Mouse (Mus musculus): ENCODE results near the gene Tpgs1.

The Tpgs1 gene

GRCm38 (mm10) chr10:79668771-79669575, at the start of gene Tpgs1:
Gene Tpgs1 (plus strand): TSS chr10:79669369.
- DNase-seq (ENCODE audit: low read depth, low spot score): peak; percentile 86

DNA sequence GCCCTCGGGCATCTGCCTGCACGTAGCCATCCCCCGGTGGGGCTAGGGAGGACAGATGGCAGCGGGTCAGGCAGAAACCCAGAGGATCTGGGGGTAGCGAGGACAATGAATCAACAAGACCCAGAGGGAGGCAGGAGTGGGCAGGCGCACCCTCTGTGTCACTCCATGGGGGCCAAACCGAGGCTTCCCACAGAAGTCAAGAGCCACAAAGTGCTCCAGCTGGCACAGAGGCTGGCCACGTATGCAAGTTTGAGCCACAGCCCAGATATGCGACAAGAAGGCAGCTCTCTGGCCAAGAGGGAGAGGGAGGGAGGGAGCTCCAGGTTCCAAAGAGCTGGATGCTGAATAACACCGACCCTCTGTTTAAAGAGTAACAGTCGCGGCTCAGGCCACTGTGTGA, 45.2 kb upstream of the Tpgs1 start:
- DNase-seq (ENCODE audit: low read depth, low spot score): no peak

DNA sequence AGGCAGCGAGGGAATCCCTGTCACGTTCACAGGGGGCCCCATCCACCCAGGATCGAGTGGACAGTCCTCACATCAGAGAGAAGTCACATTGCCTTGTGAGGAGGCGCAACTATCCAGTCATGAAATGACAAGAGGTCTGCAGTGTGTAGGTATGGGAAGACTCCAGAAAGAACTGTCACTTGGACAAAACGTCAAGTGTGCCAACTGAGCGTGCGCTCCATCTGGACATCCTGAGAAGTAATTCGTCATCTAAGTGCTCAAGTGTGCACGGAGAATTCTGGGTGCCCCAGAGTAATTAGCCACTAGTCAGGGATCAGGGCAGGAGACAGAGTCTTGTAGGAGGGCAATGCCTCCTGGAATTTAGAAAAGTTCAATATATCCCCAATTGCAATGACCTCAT, 43.8 kb upstream of the Tpgs1 start:
- no peak for DNase-seq (ENCODE audit: low read depth, low spot score)

DNA sequence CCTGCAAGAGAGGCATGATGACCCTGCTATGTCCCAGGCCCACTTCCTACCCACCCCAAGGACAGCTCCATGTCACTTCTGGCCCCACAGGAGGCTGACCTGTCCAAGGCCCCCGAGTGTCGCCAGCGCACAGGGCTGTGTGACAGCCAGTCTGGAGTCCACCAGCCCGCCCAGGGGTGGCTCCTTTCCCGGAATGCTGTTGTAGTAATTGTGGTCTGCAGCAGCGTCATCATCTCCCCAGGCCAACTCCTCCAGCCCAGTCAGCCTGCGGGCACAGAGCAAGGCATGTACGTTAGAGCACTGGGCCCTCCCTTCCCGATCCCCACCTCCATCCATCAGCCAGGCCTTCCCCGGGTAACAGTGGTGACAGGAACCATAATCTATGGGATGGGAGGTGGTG, 43.0 kb upstream of the Tpgs1 start:
- no peak for DNase-seq (ENCODE audit: low read depth, low spot score)

DNA sequence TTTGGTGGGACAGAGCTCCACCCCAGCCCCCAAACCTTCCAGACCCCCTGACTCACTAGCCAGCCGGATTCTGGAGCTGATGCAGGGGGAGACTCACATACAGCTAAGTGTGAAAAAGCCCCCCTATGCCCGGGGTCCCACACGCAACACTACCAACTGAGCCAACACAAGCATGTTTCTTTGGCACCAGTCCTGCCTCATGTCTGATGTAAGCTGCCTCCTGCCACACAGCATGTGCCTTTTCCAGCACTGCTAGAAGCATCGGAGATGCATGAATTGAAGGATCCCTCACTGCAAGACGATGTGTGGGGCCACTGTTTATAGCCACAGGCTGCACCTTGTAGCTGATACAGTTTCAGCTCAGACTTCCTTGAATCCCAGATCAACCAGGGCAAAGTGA, 40.8 kb upstream of the Tpgs1 start:
- no peak for DNase-seq (ENCODE audit: low read depth, low spot score)

DNA sequence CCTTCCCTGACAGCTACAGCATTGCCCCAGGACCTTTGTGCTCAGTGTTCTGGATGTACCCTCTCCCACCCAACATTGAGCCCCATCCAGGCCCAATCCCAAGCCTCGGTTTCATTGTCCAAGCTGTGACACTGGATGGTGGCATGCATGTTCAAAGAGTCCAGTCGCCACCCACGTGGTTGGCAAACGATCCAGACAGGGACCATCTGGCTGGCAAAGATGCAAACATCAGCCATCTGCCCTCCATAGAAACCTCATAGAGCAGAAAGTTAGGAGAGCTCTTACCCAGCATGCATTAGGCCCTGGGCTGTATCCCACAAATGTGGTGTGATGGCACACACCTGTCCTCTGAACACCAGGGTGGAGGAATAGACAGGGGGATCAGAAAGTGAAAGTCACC, 37.7 kb upstream of the Tpgs1 start:
- DNase-seq (ENCODE audit: low read depth, low spot score): no peak

DNA sequence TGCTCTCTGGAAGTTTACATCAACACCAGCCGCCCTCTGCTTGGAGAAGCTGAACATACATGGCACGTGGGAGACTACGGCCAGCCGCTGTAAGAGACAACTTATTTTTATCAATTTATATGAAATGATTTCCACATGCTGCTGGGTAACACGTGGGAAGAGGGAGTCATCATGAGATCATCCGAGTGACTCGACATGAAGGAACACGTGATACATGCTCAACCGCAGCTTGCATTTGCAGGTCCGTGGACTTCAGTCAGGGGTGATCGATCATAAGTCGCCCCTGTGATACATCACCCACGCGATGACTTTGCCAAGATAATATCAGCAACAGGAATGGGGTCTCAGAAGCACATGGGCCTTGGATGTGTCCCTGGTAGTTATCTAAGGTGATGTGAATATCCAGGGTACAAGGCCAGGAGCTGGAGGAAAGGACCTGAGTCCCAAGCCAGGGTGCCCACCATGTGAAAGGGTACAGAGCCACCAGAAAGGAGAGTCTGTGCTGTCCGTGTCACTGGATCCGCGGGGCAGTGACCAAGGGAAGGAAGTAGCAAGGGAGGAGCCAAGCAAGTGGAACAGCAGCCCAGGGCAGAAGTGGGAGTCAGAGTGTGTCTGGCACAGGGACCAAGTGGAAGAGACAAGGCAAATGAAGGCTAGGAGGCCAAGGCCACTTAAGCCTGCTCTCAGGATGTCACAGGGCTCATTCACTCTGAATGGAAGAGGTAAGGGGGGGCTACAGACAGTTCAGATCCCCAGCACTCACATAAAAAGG, 36.0 kb upstream of the Tpgs1 start:
- DNase-seq (ENCODE audit: low read depth, low spot score): no peak

- no peak for DNase-seq (ENCODE audit: low read depth, low spot score)
Observed at GRCm38 (mm10) chr10:79636287-79636686, 32.9 kb upstream of the Tpgs1 start.

DNA sequence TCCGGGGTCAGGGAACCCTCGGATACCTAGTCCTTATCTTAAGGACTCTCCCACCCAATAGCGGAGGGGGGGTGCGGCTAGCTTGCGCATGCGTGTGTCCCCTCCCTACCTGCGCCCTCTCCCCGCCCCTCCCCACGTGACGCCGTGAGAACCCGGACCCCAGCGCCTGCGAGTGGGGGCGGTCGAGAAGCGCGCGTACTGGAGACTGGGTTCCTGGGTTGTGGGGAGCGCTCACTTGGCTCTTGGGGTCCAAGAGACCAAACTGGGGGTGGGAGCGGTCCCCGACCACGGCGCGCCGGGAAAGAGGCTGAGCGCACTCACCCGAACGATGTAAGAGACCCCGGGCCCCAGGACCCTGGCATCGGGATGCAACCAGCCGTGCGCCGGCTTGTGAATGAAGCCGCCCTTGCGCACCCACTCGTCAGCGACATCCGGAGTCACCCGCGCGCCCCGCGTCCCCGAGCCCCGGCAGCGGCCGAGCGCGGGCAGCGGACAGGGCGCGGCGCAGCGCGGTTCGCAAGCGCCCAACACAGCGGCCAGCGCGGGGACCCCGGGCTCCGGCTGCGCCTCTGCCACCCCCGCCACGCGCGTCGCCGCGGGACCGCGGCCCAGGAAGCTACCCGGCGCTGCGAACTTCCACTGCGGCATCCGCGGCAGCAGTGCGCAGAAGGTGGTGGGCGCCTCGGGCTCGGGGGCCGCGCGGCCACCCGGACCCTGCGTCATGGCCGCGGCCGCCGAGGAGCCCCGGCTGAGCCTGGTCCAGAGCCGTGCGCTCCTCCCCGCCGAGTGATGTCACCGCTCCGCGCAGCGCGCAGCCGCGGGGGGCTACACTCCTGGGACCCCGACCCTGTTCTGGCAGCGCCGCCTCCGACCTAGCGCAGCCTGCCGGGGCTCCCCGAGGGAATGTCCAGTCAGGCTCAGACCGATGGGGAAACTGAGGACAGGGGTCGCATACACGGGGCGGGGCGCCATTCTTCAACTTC, 31.8 kb upstream of the Tpgs1 start, which contains the start of gene Shc2:
TSS of gene Shc2 (minus strand) at position 791 of the 983 bp plus-strand sequence.
- DNase-seq (ENCODE audit: low read depth, low spot score): no peak

DNA sequence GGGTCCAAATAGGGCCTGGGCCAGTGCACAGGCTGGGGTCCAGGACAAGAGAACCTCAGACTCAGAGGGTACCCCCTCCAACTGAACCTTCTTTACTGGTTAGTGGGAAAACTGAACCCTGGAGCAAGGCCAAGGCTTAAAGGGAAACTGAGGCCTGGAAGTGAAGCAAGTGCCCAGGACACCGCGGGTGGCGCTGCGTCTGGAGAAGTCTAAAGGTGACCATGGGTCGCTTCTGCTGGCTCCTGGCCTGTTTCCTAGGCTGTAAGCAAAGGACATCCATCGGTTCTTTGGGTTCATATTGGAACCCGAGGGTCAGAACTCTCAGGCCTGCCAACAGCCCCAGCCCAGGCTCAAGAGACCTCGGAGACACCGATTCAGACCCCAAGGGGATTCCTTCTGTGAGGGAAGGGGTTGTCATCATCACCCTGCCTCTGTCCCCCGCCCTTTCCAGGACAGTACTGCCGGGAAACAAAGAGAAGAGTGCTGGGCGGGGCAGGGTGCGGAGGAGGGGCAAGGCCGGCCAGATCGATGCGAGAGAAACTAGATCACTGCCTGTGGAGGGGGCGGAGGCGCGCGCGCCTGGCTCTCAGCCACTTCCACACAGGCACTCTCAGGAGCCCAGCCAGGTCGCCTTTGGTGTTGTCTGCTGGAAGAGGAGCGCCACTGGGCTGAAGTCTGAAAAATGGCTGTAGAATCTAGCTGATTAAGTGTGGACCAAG, 30.5 kb upstream of the Tpgs1 start:
- DNase-seq (ENCODE audit: low read depth, low spot score): no peak

DNA sequence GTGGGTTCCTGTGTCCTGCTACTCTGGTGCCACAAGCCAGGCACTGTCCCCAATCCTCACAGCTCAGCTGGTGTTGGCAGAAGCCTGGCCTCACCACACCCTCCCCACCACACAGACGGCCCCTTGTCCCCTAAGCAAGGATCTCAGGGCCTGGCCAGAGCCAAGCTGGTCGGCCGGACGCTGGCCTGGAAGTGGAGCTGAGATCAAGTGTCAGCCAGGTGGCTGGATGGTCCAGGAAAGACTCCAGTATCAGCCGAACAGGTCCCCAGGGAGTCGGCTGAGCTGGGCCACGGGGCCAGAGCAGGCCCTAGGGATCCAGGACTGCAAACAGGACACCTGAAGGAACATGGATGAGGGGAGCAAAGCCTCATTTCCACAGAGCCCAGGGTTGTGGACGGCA, 23.5 kb upstream of the Tpgs1 start, which contains the start of gene Odf3l2:
TSS of gene Odf3l2 (minus strand) at position 28 of the 400 bp plus-strand sequence.
- DNase-seq (ENCODE audit: low read depth, low spot score): no peak

DNA sequence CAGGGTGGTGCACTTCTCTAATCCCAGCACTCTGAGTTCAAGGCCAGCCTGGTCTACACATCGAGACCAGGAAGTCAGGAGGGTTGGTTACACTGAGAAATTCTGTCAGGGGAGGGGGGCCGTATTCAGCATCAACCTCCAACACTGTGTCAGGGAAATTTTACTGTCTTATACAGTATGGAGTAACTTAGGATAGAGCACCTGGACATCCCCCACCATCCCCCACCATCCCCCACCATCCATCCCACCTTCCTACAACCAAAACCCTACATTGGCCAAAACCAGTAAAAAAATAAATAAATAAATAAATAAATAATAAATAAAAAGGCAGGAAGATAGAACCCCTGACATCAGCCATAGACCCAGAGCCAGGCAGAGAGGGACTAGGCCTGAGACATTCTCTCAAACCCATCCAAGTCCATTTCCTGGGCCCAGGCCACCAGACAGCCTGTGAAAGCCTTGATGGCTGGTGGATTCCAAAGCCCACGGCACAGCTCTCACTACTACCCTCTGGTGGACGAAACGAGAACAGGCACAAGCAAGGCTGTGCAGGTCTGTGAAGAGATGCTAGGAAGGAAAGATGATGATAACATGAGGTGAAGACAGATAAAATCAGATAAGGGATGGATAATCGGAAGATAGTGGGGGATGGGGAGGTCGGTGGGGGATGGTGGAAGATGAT, 20.0 kb upstream of the Tpgs1 start:
- DNase-seq (ENCODE audit: low read depth, low spot score): no peak

- DNase-seq (ENCODE audit: low read depth, low spot score): no peak
Observed at GRCm38 (mm10) chr10:79652789-79653188, 16.4 kb upstream of the Tpgs1 start.

GRCm38 (mm10) chr10:79654946-79655395, 14.2 kb upstream of the Tpgs1 start:
- DNase-seq (ENCODE audit: low read depth, low spot score): no peak

- DNase-seq (ENCODE audit: low read depth, low spot score): no peak
Observed at GRCm38 (mm10) chr10:79658829-79659228, 10.3 kb upstream of the Tpgs1 start.

GRCm38 (mm10) chr10:79660298-79660697, 8.9 kb upstream of the Tpgs1 start:
- DNase-seq (ENCODE audit: low read depth, low spot score): no peak

DNA sequence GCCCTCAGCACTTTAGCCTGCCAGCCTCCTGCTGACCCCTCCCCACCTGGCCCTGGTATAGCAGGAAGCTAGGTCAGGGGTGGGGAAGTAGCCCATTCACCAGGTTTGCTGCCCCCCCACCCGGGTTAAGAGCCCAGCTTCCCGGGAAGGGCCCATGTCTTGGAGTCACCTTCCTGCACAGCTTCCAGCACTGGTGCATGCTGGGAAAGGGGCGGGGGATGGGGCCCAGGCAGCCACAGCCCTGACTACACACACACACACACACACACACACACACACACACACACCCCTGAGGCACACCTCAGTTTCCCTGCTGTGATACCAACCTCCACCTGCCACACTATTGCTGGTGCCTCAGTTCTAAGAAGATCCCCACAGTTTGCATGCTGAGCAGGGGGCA, 7.3 kb upstream of the Tpgs1 start:
- DNase-seq (ENCODE audit: low read depth, low spot score): no peak

DNA sequence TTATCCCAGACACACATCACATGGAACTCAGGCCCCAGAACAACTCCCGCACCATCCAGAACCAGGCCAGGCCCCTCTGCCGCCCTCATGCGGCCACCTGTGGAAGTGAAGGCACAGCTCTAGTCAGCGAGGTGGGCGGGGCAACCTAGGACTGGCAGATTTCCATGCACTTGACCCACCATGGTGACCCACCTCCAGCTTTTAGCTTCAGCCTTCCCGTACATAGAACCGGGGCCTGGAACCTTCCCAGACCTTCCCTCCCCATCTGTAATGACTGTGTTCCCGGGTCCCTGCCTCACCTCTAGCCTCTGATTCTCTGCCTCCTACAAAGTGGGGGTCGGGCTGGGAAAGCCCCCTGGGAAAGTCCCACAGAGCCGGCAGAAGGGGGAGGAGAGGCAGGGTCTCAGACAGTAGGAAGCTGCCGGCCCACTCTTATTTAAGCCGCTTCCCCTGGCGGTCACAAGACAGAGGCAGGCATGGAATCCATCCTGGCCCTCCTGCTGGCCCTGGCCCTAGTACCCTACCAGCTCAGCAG, 5.0 kb upstream of the Tpgs1 start, which contains the start of gene Madcam1:
TSS of gene Madcam1 (plus strand) at position 429 of the 535 bp plus-strand sequence.
- DNase-seq (ENCODE audit: low read depth, low spot score): peak; percentile 60

GRCm38 (mm10) chr10:79665051-79665450, 4.1 kb upstream of the Tpgs1 start:
- DNase-seq (ENCODE audit: low read depth, low spot score): no peak

GRCm38 (mm10) chr10:79666493-79666892, 2.7 kb upstream of the Tpgs1 start:
- DNase-seq (ENCODE audit: low read depth, low spot score): no peak
